Mouse (Mus musculus) forebrain, embryonic 16.5 days (tissue): ENCODE measurements at regions not wholly inside any gene's neighbourhood (a gene's known extent, or its start where the extent isn't known, plus 50 kb on each side); places are given as distances from the start of the nearest gene placed in this dataset.

Source experiments
- ATAC-seq: fragments of 200-750 bp; cut with Nextera tagmentation; 2 replicates; pipeline ENCODE4 v1.8.0; 2017; ENCODE audit warnings: mild to moderate bottlenecking, moderate library complexity
- H3K27ac ChIP-seq: fragments of 300-500 bp; sonication (generic); 2 replicates; pipeline ENCODE4 v1.5.1; 2014; ENCODE audit warnings: low read length, control low read depth
- H3K27me3 ChIP-seq: fragments of 300-500 bp; sonication (generic); replicated peaks from 2 replicates; pipeline ENCODE4 v1.6.1; 2014; ENCODE audit warnings: low read length; ENCODE audit not compliant: control insufficient read depth, insufficient read depth
- H3K36me3 ChIP-seq: fragments of 300-500 bp; sonication (generic); 2 replicates; pipeline ENCODE4 v1.6.1; 2014; ENCODE audit not compliant: control insufficient read depth, insufficient read depth
- H3K4me1 ChIP-seq: fragments of 300-500 bp; sonication (generic); replicated peaks from 2 replicates; pipeline ENCODE4 v1.6.1; 2014; ENCODE audit warnings: low read length; ENCODE audit not compliant: control insufficient read depth, insufficient read depth
- H3K4me2 ChIP-seq: fragments of 300-500 bp; sonication (generic); 2 replicates; pipeline ENCODE4 v1.6.1; 2014; ENCODE audit warnings: mild to moderate bottlenecking, low read length, control low read depth
- H3K4me3 ChIP-seq: fragments of 300-500 bp; sonication (generic); replicated peaks from 2 replicates; pipeline ENCODE4 v1.5.1; 2014; ENCODE audit warnings: mild to moderate bottlenecking, low read length, control low read depth
- H3K9ac ChIP-seq: fragments of 300-500 bp; sonication (generic); replicated peaks from 2 replicates; pipeline ENCODE4 v1.6.1; 2014; ENCODE audit warnings: low read depth, low read length, control low read depth
- H3K9me3 ChIP-seq: fragments of 300-500 bp; sonication (generic); 2 replicates; pipeline ENCODE4 v1.6.1; 2016; ENCODE audit warnings: low read length; ENCODE audit not compliant: control insufficient read depth
- WGBS: fragments of 180-500 bp; shearing (Covaris S2); extraction: QIAGEN DNeasy Blood & Tissue Kit; methylation state at CpG from one replicate; pipeline ENCODE4 v1.1.7; 2014; 5-methylcytosine and 5-hydroxymethylcytosine counted together

DNA sequence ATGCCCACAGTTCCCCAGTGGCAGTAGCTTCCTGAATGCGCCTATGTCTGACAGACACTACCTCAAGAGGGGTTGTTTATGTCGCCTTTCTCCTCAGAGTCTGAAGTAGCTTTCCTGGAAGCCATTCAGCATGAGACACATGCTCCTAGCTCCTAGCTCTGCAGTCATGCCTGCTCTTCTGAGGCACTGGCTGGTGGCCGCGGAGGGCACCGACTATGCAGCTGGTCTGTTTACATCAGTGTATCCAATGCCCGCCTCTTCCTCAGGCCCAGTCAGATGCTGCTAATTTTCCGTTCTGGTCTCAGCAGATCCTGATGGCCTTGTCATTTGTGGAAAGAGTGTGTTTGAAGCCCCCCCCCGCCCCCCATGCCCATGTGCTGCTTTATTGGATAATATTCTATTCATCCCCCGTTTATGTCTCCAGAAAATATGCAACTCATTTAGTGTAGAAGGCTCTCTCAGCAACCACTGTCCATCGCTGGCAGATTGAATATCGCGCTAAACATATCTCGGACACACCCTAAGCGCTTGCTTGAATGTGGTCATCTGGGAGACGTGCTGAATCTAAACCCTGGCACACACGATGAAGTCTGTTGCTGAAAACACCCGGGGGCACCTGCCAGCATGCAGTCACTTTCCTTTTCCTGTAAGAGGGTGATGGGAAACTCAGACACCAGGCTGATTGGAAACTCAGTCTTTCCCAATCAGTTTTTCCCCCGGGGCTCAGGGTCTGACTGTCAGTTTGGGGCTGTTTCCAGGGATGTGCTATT is 73.9 kb downstream of the Ackr3 start:
- H3K9ac ChIP-seq, result no peak overlapping the region
- 80% methylated on average over 18 of the region's 18 CpGs for WGBS
- H3K27ac ChIP-seq, result no peak overlapping the region
- no peak overlapping the region for H3K4me2 ChIP-seq
- H3K4me1 ChIP-seq, result peaks cover 9% of the 10 kb centered on the region
- H3K4me3 ChIP-seq, result no peak overlapping the region
- H3K9me3 ChIP-seq, result no peaks in the 10 kb centered on the region
- no peaks in the 10 kb centered on the region for H3K36me3 ChIP-seq
- ATAC-seq, result no peak
- H3K27me3 ChIP-seq, result no peaks in the 10 kb centered on the region

- H3K9me3 ChIP-seq, result no peaks in the 10 kb centered on the region
- WGBS, result 33% methylated on average over 20 of the region's 20 CpGs
- H3K9ac ChIP-seq, result no peak overlapping the region
- H3K4me1 ChIP-seq, result peaks cover 20% of the 10 kb centered on the region
- H3K27ac ChIP-seq, result no peak overlapping the region
- no peak overlapping the region for H3K4me2 ChIP-seq
- ATAC-seq, result no peak
- no peaks in the 10 kb centered on the region for H3K27me3 ChIP-seq
- H3K4me3 ChIP-seq, result no peak overlapping the region
- no peaks in the 10 kb centered on the region for H3K36me3 ChIP-seq
Observed at GRCm38 (mm10) chr1:90279066-90279839, 75.5 kb downstream of the Ackr3 start.

DNA sequence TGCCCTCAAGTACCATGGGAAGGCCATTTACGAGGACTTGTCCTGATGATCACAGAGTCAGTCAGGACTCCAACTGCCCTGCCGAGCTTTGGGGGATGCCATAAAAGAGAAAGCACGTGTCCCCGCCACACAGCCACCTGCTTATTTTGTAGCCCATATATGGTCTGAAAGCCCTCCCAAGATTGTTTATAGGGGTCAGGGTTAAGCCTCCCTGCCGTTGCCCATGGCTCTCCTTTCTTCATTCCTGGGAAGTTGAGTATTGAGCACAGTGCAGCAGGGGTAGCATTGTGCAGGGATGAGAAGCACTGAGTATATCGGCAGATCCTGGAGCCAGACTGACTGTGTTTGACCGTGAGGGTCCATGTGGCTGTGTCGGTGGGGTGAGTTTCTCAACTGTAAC is 76.4 kb downstream of the Ackr3 start:
- Histone ChIP-seq H3K9me3 (no peaks in the 10 kb centered on the region), H3K4me3 (no peak overlapping the region), H3K4me2 (no peak overlapping the region), H3K27ac (no peak overlapping the region), H3K27me3 (no peaks in the 10 kb centered on the region), H3K4me1 (peaks cover 29% of the 10 kb centered on the region), H3K9ac (no peak overlapping the region), H3K36me3 (no peaks in the 10 kb centered on the region)
- ATAC-seq, result no peak
- WGBS, result 80% methylated on average over 8 of the region's 8 CpGs

GRCm38 (mm10) chr1:90281255-90281654 is 77.5 kb downstream of the Ackr3 start:
- Histone ChIP-seq H3K4me1 (peaks cover 38% of the 10 kb centered on the region), H3K27me3 (no peaks in the 10 kb centered on the region), H3K27ac (no peak overlapping the region), H3K9me3 (no peaks in the 10 kb centered on the region), H3K9ac (no peak overlapping the region), H3K4me3 (no peak overlapping the region), H3K4me2 (no peak overlapping the region), H3K36me3 (no peaks in the 10 kb centered on the region)
- 94% methylated on average over 1 of the region's 1 CpGs for WGBS
- no peak for ATAC-seq

GRCm38 (mm10) chr1:90281956-90282355 is 78.2 kb downstream of the Ackr3 start:
- Histone ChIP-seq H3K9me3 (no peaks in the 10 kb centered on the region), H3K27ac (no peak overlapping the region), H3K4me2 (no peak overlapping the region), H3K4me1 (peaks cover 38% of the 10 kb centered on the region), H3K9ac (no peak overlapping the region), H3K4me3 (no peak overlapping the region), H3K27me3 (no peaks in the 10 kb centered on the region), H3K36me3 (no peaks in the 10 kb centered on the region)
- WGBS, result 90% methylated on average over 6 of the region's 6 CpGs
- ATAC-seq, result no peak

- Histone ChIP-seq H3K36me3 (no peaks in the 10 kb centered on the region), H3K9ac (no peak overlapping the region), H3K4me3 (no peak overlapping the region), H3K4me2 (no peak overlapping the region), H3K27ac (no peak overlapping the region), H3K4me1 (peaks cover 38% of the 10 kb centered on the region), H3K27me3 (no peaks in the 10 kb centered on the region), H3K9me3 (no peaks in the 10 kb centered on the region)
- WGBS, result 86% methylated on average over 8 of the region's 8 CpGs
- ATAC-seq, result no peak
Observed at GRCm38 (mm10) chr1:90282367-90282766, 78.6 kb downstream of the Ackr3 start.

- no peak for ATAC-seq
- Histone ChIP-seq H3K9me3 (no peaks in the 10 kb centered on the region), H3K4me3 (no peak overlapping the region), H3K27me3 (no peaks in the 10 kb centered on the region), H3K36me3 (no peaks in the 10 kb centered on the region), H3K4me1 (peaks cover 35% of the 10 kb centered on the region), H3K27ac (peak overlapping the region; percentile 12; the same call in 1 of the 2 replicates), H3K4me2 (no peak overlapping the region), H3K9ac (no peak overlapping the region)
- 47% methylated on average over 11 of the region's 11 CpGs for WGBS
Observed at GRCm38 (mm10) chr1:90283176-90283775, 79.5 kb downstream of the Ackr3 start.

- H3K27ac ChIP-seq, result peak overlapping the region; percentile 69
- peak; percentile 76 for ATAC-seq
- WGBS, result 59% methylated on average over 6 of the region's 6 CpGs
- H3K4me2 ChIP-seq, result no peak overlapping the region
- H3K9ac ChIP-seq, result no peak overlapping the region
- H3K27me3 ChIP-seq, result no peaks in the 10 kb centered on the region
- no peaks in the 10 kb centered on the region for H3K36me3 ChIP-seq
- no peak overlapping the region for H3K4me3 ChIP-seq
- H3K4me1 ChIP-seq, result peaks cover 31% of the 10 kb centered on the region
- no peaks in the 10 kb centered on the region for H3K9me3 ChIP-seq
Observed at GRCm38 (mm10) chr1:90283912-90284636, 80.3 kb downstream of the Ackr3 start.

GRCm38 (mm10) chr1:90285318-90285717 is 81.5 kb downstream of the Ackr3 start:
- no peaks in the 10 kb centered on the region for H3K9me3 ChIP-seq
- no peaks in the 10 kb centered on the region for H3K36me3 ChIP-seq
- no peak overlapping the region for H3K4me2 ChIP-seq
- H3K9ac ChIP-seq, result no peak overlapping the region
- H3K27ac ChIP-seq, result peak overlapping the region; percentile 9; the same call in 1 of the 2 replicates
- no peak for ATAC-seq
- peaks cover 34% of the 10 kb centered on the region for H3K4me1 ChIP-seq
- 37% methylated on average over 4 of the region's 4 CpGs for WGBS
- H3K4me3 ChIP-seq, result no peak overlapping the region
- H3K27me3 ChIP-seq, result no peaks in the 10 kb centered on the region
